Comparison of ENCODE assay signal across 5 mouse cellular contexts in the genomic region with DNA sequence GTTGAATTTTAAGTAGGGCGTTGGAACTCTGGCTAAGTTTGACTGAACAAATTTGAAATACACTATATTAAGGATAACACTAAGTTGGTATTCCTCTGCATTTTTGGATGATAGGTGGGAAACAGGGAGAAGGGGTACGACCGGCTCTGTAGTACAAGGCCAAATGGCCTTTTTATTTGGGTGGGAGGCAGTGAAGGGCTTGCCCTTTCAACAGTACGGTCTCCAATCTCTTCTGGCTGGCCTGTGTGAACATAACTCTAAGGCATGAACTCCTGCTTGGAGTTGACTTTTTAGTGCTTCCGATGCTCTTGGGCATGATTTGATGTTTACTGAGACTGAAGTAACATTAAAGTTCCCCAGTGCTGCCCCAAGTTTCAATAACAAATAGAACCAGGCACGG. TPM values are rescaled to one million over a fixed set of nuclear protein-coding genes. Genes with fewer than 3 reads are reported as not detected.
A peak's percentile ranks its signal among the peaks of the same experiment; 100 is the strongest.
DNase-seq lines count a peak whose midpoint lies in the region; ATAC-seq and TF ChIP-seq lines count a peak whose summit lies in the region.
"Not testable (repeated sequence)": the region's sequence is repeated elsewhere in the genome, so short reads cannot be mapped to it uniquely, and the experiment has no call there.

No protein-coding gene starts in this region.

- ATAC-seq in midbrain, embryonic 11.5 days (ENCODE audit: low FRiP score), result not testable (repeated sequence)

- H3K9ac ChIP-seq in midbrain, embryonic 11.5 days (ENCODE audit: low read length), result not testable (repeated sequence)

- H3K4me1 ChIP-seq in kidney, adult 2 months (ENCODE audit: control insufficient read depth, insufficient read depth, low read length); midbrain, embryonic 11.5 days (ENCODE audit: control insufficient read depth, insufficient read depth, low read length); testis, adult 2 months (ENCODE audit: control insufficient read depth, insufficient read depth, low read length): not testable (repeated sequence)

- not testable (repeated sequence) for H3K27me3 ChIP-seq in kidney, adult 2 months (replicated peaks; ENCODE audit: control insufficient read depth, insufficient read depth, low read length); midbrain, embryonic 11.5 days (ENCODE audit: control insufficient read depth, insufficient read depth, low read length); testis, adult 2 months (ENCODE audit: control insufficient read depth, insufficient read depth, low read length)

- peak; percentile 8 for DNase-seq in R1 (ENCODE audit: low read depth, low spot score)
- DNase-seq in kidney, adult 11 months, result peak; percentile 13
- peak; percentile 14 for DNase-seq in kidney, adult 2 months
- peak; percentile 14 for DNase-seq in midbrain, embryonic 11.5 days (ENCODE audit: low spot score, missing footprints)

- H3K4me3 ChIP-seq in kidney, adult 2 months (ENCODE audit: insufficient read depth, low read depth, low read length); midbrain, embryonic 11.5 days (ENCODE audit: low read depth, low read length): not testable (repeated sequence)
- H3K4me3 ChIP-seq in testis, adult 2 months (ENCODE audit: control insufficient read depth, low read depth, low read length), result peak overlapping the region; percentile 54

- TF ChIP-seq POLR2A in kidney, adult 2 months (IDR thresholded peaks at IDR 0.05; ENCODE audit: low read depth, low read length); testis, adult 2 months (IDR thresholded peaks at IDR 0.05; ENCODE audit: control insufficient read depth, low read depth, low read length): not testable (repeated sequence)

- not testable (repeated sequence) for TF ChIP-seq CTCF in kidney, adult 2 months (conservative IDR thresholded peaks at IDR 0.05; ENCODE audit: insufficient read depth, insufficient read length, low read depth, low read length); testis, adult 2 months (IDR thresholded peaks at IDR 0.05; ENCODE audit: control insufficient read depth, insufficient read depth, insufficient replicate concordance, low read depth, low read length)

- H3K4me2 ChIP-seq in midbrain, embryonic 11.5 days, result not testable (repeated sequence)

- H3K36me3 ChIP-seq in kidney, adult 2 months (ENCODE audit: control insufficient read depth, insufficient read depth, low read length); midbrain, embryonic 11.5 days (ENCODE audit: control insufficient read depth, insufficient read depth, low read length); testis, adult 2 months (ENCODE audit: control insufficient read depth, insufficient read depth, low read length): not testable (repeated sequence)

- H3K9me3 ChIP-seq in midbrain, embryonic 11.5 days (ENCODE audit: control insufficient read depth, low read length), result not testable (repeated sequence)

- WGBS in kidney, adult 2 months, result 51% methylated on average over 6 of the region's 6 CpGs
- WGBS in midbrain, embryonic 11.5 days, result 68% methylated on average over 6 of the region's 6 CpGs

- H3K27ac ChIP-seq in kidney, adult 2 months (ENCODE audit: insufficient read depth, low read depth, low read length); midbrain, embryonic 11.5 days (ENCODE audit: low read depth, low read length); testis, adult 2 months (ENCODE audit: control insufficient read depth, insufficient read depth, low read depth, low read length): not testable (repeated sequence)

RNA-seq across cellular contexts. Expression of a gene that starts 8.2 kb away (rescaled TPM):
- 3.8 and 4.3 TPM in 2 replicates for polyA plus RNA-seq in kidney, adult 2 months (2012; rRNA removed)
- polyA plus RNA-seq in midbrain, embryonic 11.5 days (2014; fragmentation: Nextera tagmentation; extraction: Ambion mirVana), result 32.0 and 32.1 TPM in 2 replicates
- polyA plus RNA-seq in testis, adult 2 months (2012; rRNA removed), result 86.4 and 98.4 TPM in 2 replicates
